Mouse (Mus musculus) liver, postnatal 0 days (tissue): ENCODE data around the gene Macrod1.

ENCODE experiments used
- CTCF ChIP-seq: sonication (generic); IDR thresholded peaks from 2 replicates; pipeline ENCODE4 v1.5.1; 2016; ENCODE audit warnings: antibody characterized with exemption, low read depth
- EP300 ChIP-seq: IDR thresholded peaks from 2 replicates; pipeline ENCODE4 v1.6.1; 2016; ENCODE audit warnings: antibody characterized with exemption, low read depth, mild to moderate bottlenecking

- TF ChIP-seq EP300 = no peak
- 0 out of 2 replicates have a peak, but pooled peaks have one; percentile 11 for TF ChIP-seq CTCF
Measured at GRCm38 (mm10) chr19:7034006-7034405, 22.6 kb upstream of the Macrod1 start.
